Mouse (Mus musculus): ENCODE results near the gene Chrdl2.

Gene Chrdl2

GRCm38 (mm10) chr7:99982256-99983242 lies 23.4 kb upstream of the Chrdl2 start:
- DNase-seq (ENCODE audit: low spot score in 2 of 2) = no peak

- DNase-seq (ENCODE audit: low spot score in 2 of 2) = peak; percentile 42 to 56
Observed at GRCm38 (mm10) chr7:99988725-99989124, 17.2 kb upstream of the Chrdl2 start.

- no peak for DNase-seq (ENCODE audit: low spot score in 2 of 2)
Observed at GRCm38 (mm10) chr7:99989844-99990760, 15.9 kb upstream of the Chrdl2 start.

GRCm38 (mm10) chr7:99990990-99991707 lies 14.8 kb upstream of the Chrdl2 start:
- peak in 1 of 2 experiments; percentile 8 for DNase-seq (ENCODE audit: low spot score in 2 of 2)

GRCm38 (mm10) chr7:99993159-99993558 lies 12.8 kb upstream of the Chrdl2 start:
- DNase-seq (ENCODE audit: low spot score in 2 of 2) = no peak

GRCm38 (mm10) chr7:99995186-99995585 lies 10.8 kb upstream of the Chrdl2 start:
- no peak for DNase-seq (ENCODE audit: low spot score in 2 of 2)

GRCm38 (mm10) chr7:99998668-99999067 lies 7.3 kb upstream of the Chrdl2 start:
- DNase-seq (ENCODE audit: low spot score in 2 of 2) = peak in 1 of 2 experiments; percentile 6

- DNase-seq (ENCODE audit: low spot score in 2 of 2) = no peak
Observed at GRCm38 (mm10) chr7:100003781-100004180, 2.2 kb upstream of the Chrdl2 start.

GRCm38 (mm10) chr7:100006411-100006810 lies 439 bp downstream of the Chrdl2 start:
- no peak for DNase-seq (ENCODE audit: low spot score in 2 of 2)

GRCm38 (mm10) chr7:100008765-100009164 lies 2.8 kb downstream of the Chrdl2 start:
- DNase-seq (ENCODE audit: low spot score in 2 of 2) = no peak

GRCm38 (mm10) chr7:100009640-100010039 lies 3.7 kb downstream of the Chrdl2 start:
- peak; percentile 24 to 59 for DNase-seq (ENCODE audit: low spot score in 2 of 2)

GRCm38 (mm10) chr7:100010711-100011110 lies 4.7 kb downstream of the Chrdl2 start:
- DNase-seq (ENCODE audit: low spot score in 2 of 2) = no peak

GRCm38 (mm10) chr7:100012085-100012484 lies 6.1 kb downstream of the Chrdl2 start:
- DNase-seq (ENCODE audit: low spot score in 2 of 2) = no peak

GRCm38 (mm10) chr7:100012515-100012914 lies 6.5 kb downstream of the Chrdl2 start:
- no peak for DNase-seq (ENCODE audit: low spot score in 2 of 2)

- DNase-seq (ENCODE audit: low spot score in 2 of 2) = no peak
Observed at GRCm38 (mm10) chr7:100014123-100014600, 8.2 kb downstream of the Chrdl2 start.

- no peak for DNase-seq (ENCODE audit: low spot score in 2 of 2)
Observed at GRCm38 (mm10) chr7:100017056-100017455, 11.1 kb downstream of the Chrdl2 start.

- DNase-seq (ENCODE audit: low spot score in 2 of 2) = no peak
Observed at GRCm38 (mm10) chr7:100027353-100027752, 21.4 kb downstream of the Chrdl2 start.

GRCm38 (mm10) chr7:100029307-100029706 lies 23.3 kb downstream of the Chrdl2 start:
- no peak for DNase-seq (ENCODE audit: low spot score in 2 of 2)

- no peak for DNase-seq (ENCODE audit: low spot score in 2 of 2)
Observed at GRCm38 (mm10) chr7:100030996-100031749, 25.2 kb downstream of the Chrdl2 start.

- DNase-seq (ENCODE audit: low spot score in 2 of 2) = no peak
Observed at GRCm38 (mm10) chr7:100033672-100034071, 27.7 kb downstream of the Chrdl2 start.
